Mouse (Mus musculus) forebrain, postnatal 0 days (tissue): ENCODE data around the gene Pon3. TPM values are rescaled to one million over a fixed set of nuclear protein-coding genes. Genes with fewer than 3 reads are reported as not detected.

Experiments used
- ATAC-seq: fragments of 200-750 bp; cut with Nextera tagmentation; 2 replicates; pipeline ENCODE4 v1.8.0; 2017; ENCODE audit warnings: mild to moderate bottlenecking, moderate library complexity
- DNase-seq: peaks from one replicate; pipeline ENCODE4 v3.0.0-alpha.2; 2015
- H3K27ac ChIP-seq: fragments of 300-500 bp; sonication (generic); 2 replicates; pipeline ENCODE4 v1.5.1; 2014; ENCODE audit warnings: low read depth, mild to moderate bottlenecking, antibody characterized with exemption, low read length, moderate library complexity, mixed read lengths
- H3K27me3 ChIP-seq: fragments of 300-500 bp; sonication (generic); 2 replicates; pipeline ENCODE4 v1.6.1; 2014; ENCODE audit warnings: mild to moderate bottlenecking, low read length, mixed read lengths; ENCODE audit not compliant: insufficient read depth
- H3K36me3 ChIP-seq: fragments of 300-500 bp; sonication (generic); 2 replicates; pipeline ENCODE4 v1.6.1; 2014; ENCODE audit warnings: mild to moderate bottlenecking, moderate library complexity; ENCODE audit not compliant: insufficient read depth
- H3K4me1 ChIP-seq: fragments of 300-500 bp; sonication (generic); 2 replicates; pipeline ENCODE4 v1.6.1; 2014; ENCODE audit warnings: antibody characterized with exemption; ENCODE audit not compliant: insufficient read depth
- H3K4me2 ChIP-seq: fragments of 300-500 bp; sonication (generic); 2 replicates; pipeline ENCODE4 v1.6.1; 2014; ENCODE audit warnings: low read depth, mild to moderate bottlenecking, moderate library complexity
- H3K4me3 ChIP-seq: fragments of 300-500 bp; sonication (generic); 2 replicates; pipeline ENCODE4 v1.5.1; 2014; ENCODE audit warnings: low read depth, low read length, mixed read lengths
- H3K9ac ChIP-seq: fragments of 300-500 bp; sonication (generic); 2 replicates; pipeline ENCODE4 v1.6.1; 2014; ENCODE audit warnings: mild to moderate bottlenecking
- H3K9me3 ChIP-seq: fragments of 300-500 bp; sonication (generic); 2 replicates; pipeline ENCODE4 v1.6.1; 2016; ENCODE audit warnings: low read length
- CTCF ChIP-seq: sonication (generic); IDR thresholded peaks from 2 replicates; pipeline ENCODE4 v1.5.1; 2016; ENCODE audit warnings: antibody characterized with exemption, control low read depth, low read depth
- WGBS: fragments of 180-500 bp; shearing (Covaris S2); extraction: QIAGEN DNeasy Blood & Tissue Kit; methylation state at CpG from one replicate; pipeline ENCODE4 v1.1.7; 2014; 5-methylcytosine and 5-hydroxymethylcytosine counted together
- polyA plus RNA-seq: library from polyadenylated mRNA; unstranded; fragments of >200 nt; fragmentation: Nextera tagmentation; extraction: Ambion mirVana; gene quantifications from 2 replicates; pipeline ENCODE4 v1.2.1, GENCODE M21; 2015
- total RNA-seq: library from RNA; depleted of rRNA; stranded (reverse); fragments of >200 nt; gene quantifications from 2 replicates; pipeline ENCODE4 v1.2.3, GENCODE M21; 2014

The Pon3 gene
- total and polyA plus RNA-seq, 2 experiments from 2014 or later = 3.9 to 4.7 TPM

DNA sequence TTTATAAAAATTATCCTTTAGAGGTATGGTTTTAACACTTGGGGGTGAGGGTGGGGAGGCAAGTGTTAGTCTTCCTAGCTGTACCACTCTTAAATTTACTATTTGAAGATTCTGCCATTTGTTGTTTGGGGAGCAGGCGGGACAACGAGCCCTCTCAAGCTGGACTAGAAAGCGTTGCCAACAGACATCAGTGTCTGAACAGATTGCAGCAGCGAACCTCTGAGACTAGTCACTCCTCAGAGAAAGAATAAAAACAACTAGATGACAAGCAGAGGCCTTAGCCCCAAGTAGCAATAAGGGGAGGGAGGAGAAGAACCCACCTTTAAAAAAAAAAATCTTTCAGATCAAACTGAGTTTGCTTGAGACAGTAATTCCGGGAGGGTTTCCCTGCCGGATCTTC lies 795 bp downstream of the Pon3 start:
- peaks cover 6% of the 10 kb centered on the region; the same call in 1 of the 2 replicates for H3K4me1 ChIP-seq
- no peak overlapping the region for H3K4me2 ChIP-seq
- H3K27me3 ChIP-seq = no peaks in the 10 kb centered on the region
- H3K27ac ChIP-seq = no peak overlapping the region
- no peak overlapping the region for H3K9ac ChIP-seq
- WGBS = 54% methylated on average over 6 of the region's 6 CpGs
- H3K36me3 ChIP-seq = no peaks in the 10 kb centered on the region
- no peaks in the 10 kb centered on the region for H3K9me3 ChIP-seq
- DNase-seq (peak; percentile 35), ATAC-seq (peak; percentile 65)
- no peak for TF ChIP-seq CTCF
- no peak overlapping the region for H3K4me3 ChIP-seq

DNA sequence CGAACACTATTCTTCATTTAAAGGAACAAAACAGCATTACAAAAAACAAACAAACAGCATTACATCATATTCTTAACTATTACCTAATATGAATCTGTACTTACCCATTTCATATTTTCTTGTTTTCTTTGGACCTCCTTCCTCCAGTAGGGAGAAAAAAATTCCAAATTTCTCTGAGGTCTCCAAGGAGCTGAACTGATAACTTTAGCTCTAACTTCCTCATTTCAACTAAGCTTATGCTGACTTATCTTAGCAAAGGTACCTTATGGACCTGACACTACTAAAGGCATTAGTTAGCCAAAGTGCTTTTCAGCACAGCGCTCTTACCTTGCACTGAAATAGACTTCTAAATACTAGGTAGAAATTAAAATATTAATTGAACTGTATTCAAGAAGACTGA lies 1.2 kb downstream of the Pon3 start:
- Histone ChIP-seq H3K4me1 (peaks cover 6% of the 10 kb centered on the region; the same call in 1 of the 2 replicates), H3K9me3 (no peaks in the 10 kb centered on the region), H3K27ac (no peak overlapping the region), H3K27me3 (no peaks in the 10 kb centered on the region), H3K9ac (no peak overlapping the region), H3K36me3 (no peaks in the 10 kb centered on the region), H3K4me2 (no peak overlapping the region), H3K4me3 (no peak overlapping the region)
- no peak for ATAC-seq
- DNase-seq = no peak
- WGBS = 98% methylated on average over 2 of the region's 2 CpGs
- TF ChIP-seq CTCF = no peak

DNA sequence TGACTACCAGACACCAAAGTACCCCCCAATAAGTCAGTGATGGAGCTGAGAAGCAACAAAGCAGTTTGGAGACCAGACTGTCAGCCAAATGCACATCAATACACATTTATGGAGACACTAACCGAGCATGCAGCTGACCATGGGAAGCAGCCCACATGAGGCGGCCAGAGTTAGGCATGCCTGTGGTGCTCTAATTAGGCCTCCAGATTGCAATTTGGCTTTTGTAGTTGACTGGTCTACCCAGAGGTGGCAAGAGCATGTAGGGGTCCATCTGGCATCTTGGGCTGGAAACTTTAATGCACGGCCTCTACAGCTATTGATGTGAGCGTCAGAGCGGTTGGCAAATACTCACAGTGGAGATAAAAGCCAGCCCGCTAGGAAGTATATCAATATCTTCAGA lies 10.2 kb downstream of the Pon3 start:
- Histone ChIP-seq H3K36me3 (no peaks in the 10 kb centered on the region), H3K4me3 (no peak overlapping the region), H3K4me1 (no peaks in the 10 kb centered on the region), H3K9ac (no peak overlapping the region), H3K9me3 (no peaks in the 10 kb centered on the region), H3K4me2 (no peak overlapping the region), H3K27me3 (no peaks in the 10 kb centered on the region), H3K27ac (no peak overlapping the region)
- DNase-seq (no peak), ATAC-seq (no peak)
- 85% methylated on average over 6 of the region's 6 CpGs for WGBS
- TF ChIP-seq CTCF = no peak

DNA sequence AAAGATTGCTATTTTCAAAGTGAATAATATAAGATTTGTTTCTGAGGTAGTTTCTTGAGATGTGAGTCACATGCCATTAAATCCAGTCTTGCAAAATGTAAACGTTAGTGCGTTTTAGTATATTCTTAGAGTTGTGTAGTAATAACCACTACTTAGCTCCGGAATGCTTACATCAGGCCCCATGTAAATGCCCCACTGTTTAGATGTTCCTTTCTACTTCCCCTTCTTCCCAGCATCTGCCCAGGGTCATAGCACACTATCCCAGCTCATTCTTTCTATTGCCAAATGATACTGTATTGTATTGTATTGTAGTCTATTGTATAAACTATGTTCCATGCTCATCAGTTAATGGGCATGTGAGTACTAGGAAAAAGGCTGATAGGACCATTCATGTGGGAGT lies 17.3 kb downstream of the Pon3 start:
- Histone ChIP-seq H3K9me3 (no peaks in the 10 kb centered on the region), H3K36me3 (no peaks in the 10 kb centered on the region), H3K9ac (no peak overlapping the region), H3K27ac (no peak overlapping the region), H3K4me2 (no peak overlapping the region), H3K4me1 (no peaks in the 10 kb centered on the region), H3K4me3 (no peak overlapping the region), H3K27me3 (no peaks in the 10 kb centered on the region)
- 96% methylated on average over 3 of the region's 3 CpGs for WGBS
- no peak for DNase-seq
- ATAC-seq = no peak
- TF ChIP-seq CTCF = no peak

DNA sequence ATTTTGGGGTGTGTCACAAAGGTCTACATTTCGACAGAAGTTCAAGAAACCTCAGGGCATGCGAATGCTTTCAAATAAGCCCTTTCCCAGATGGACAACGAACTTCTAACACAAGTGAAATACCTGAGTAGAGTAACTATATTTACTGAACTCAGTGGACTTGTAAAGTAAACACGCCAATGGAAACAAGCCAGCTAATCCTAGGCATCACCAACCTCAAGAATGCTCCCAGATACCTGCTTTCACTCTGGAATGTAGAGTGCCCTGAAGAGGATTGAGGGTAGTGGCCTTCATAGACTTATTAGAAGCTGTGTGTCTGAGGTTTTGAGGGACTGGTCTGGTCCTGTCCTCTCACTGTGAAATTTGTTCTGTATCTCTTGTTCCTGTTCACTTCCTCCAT lies 18.6 kb downstream of the Pon3 start:
- H3K27ac ChIP-seq = no peak overlapping the region
- H3K9ac ChIP-seq = no peak overlapping the region
- no peak for TF ChIP-seq CTCF

DNA sequence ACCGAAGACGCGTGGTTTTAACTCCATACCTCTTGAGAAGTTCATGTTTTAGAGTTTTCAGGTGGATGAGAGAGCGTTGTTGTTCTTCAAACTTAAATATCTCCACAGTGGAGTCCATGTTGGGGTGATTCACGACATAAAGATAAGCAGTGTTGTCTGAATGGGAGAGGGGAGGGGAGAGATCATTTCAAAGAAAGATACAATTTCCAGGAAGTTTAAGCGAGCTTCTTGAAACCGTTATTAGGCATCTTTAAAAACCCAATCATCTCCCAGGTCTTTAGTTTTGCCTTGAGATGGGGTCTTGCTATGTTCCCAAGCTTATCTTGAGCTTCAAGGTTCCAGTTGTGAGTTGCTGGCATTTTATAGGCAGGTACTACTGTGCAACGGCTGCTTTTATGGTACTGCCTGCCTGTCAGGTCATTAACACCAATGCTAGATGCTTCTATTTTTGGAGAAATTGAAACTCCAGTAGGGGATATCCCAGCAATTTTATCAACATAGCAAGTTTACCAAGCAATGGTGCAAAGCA lies 19.2 kb downstream of the Pon3 start:
- DNase-seq = no peak
- H3K36me3 ChIP-seq = no peaks in the 10 kb centered on the region
- H3K4me2 ChIP-seq = no peak overlapping the region
- TF ChIP-seq CTCF = no peak
- H3K9me3 ChIP-seq = no peaks in the 10 kb centered on the region
- no peaks in the 10 kb centered on the region for H3K27me3 ChIP-seq
- no peak overlapping the region for H3K9ac ChIP-seq
- no peak overlapping the region for H3K4me3 ChIP-seq
- H3K4me1 ChIP-seq = no peaks in the 10 kb centered on the region
- ATAC-seq = no peak
- no peak overlapping the region for H3K27ac ChIP-seq
- 71% methylated on average over 8 of the region's 8 CpGs for WGBS

More for the DNA sequence above, 18.6 kb downstream of the Pon3 start:
- Histone ChIP-seq H3K27me3 (no peaks in the 10 kb centered on the region), H3K9me3 (no peaks in the 10 kb centered on the region), H3K4me3 (no peak overlapping the region), H3K4me1 (no peaks in the 10 kb centered on the region), H3K36me3 (no peaks in the 10 kb centered on the region), H3K4me2 (no peak overlapping the region)
- ATAC-seq (no peak), DNase-seq (no peak)
- WGBS = 93% methylated on average over 4 of the region's 4 CpGs

DNA sequence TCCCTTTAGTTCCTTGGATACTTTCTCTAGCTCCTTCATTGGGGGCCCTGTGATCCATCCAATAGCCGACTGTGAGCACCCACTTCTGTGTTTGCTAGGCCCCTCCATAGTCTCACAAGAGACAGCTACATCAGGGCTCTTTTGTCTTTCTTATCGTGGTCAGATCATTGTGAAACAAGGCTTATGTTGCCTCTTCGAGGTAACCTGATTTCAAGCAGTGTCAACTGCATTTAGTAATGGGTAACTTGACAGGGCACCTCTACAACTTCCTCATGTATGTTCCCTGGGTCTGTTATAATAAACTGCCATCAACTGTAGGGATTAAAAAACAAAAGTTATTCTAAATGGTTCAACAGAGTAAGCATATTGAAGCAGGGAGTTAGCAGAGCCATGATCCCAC lies 21.5 kb downstream of the Pon3 start:
- whole genome bisulfite sequencing = 84% methylated on average over 3 of the region's 3 CpGs
- H3K9me3 ChIP-seq = no peaks in the 10 kb centered on the region

More for the DNA sequence above, 21.5 kb downstream of the Pon3 start:
- ATAC-seq = no peak
- no peak for DNase-seq
- Histone ChIP-seq H3K27ac (no peak overlapping the region), H3K4me3 (no peak overlapping the region), H3K9ac (no peak overlapping the region), H3K4me1 (no peaks in the 10 kb centered on the region), H3K27me3 (no peaks in the 10 kb centered on the region), H3K4me2 (no peak overlapping the region), H3K36me3 (no peaks in the 10 kb centered on the region)
- no peak for TF ChIP-seq CTCF
